Mouse (Mus musculus) CH12.LX (cell line): ENCODE results near the gene Tcte1.

Experiments used
- BHLHE40 ChIP-seq: IDR thresholded peaks from 2 replicates; pipeline ENCODE4 v1.6.1; 2011; ENCODE audit warnings: mild to moderate bottlenecking, low read depth, low read length, improper control_type of control experiment
- CTCF ChIP-seq, 2 experiments: IDR thresholded peaks in 1 of 2; conservative IDR thresholded peaks in 1 of 2; 2 replicates each; pipeline ENCODE4 v1.5.1; 2011 to 2012; ENCODE audit warnings: low read depth in 2 of 2, low read length in 2 of 2, improper control_type of control experiment in 1 of 2, inconsistent platforms in 1 of 2, mild to moderate bottlenecking in 1 of 2, moderate library complexity in 1 of 2
- EP300 ChIP-seq: IDR thresholded peaks from 2 replicates; pipeline ENCODE4 v1.6.1; 2011; ENCODE audit warnings: low read length, improper control_type of control experiment
- HCFC1 ChIP-seq: IDR thresholded peaks from 2 replicates; pipeline ENCODE4 v1.6.1; 2012; ENCODE audit warnings: low read depth, mild to moderate bottlenecking, inconsistent platforms, low read length, improper control_type of control experiment
- MAZ ChIP-seq: IDR thresholded peaks from 2 replicates; pipeline ENCODE4 v1.6.1; 2012; ENCODE audit warnings: low read depth, mild to moderate bottlenecking, inconsistent platforms, low read length, improper control_type of control experiment, moderate library complexity
- MEF2A ChIP-seq: IDR thresholded peaks from 2 replicates; pipeline ENCODE4 v1.6.1; 2014; ENCODE audit warnings: low read depth, mild to moderate bottlenecking, inconsistent platforms, low read length, improper control_type of control experiment, borderline replicate concordance
- NRF1 ChIP-seq: IDR thresholded peaks from 2 replicates; pipeline ENCODE4 v1.6.1; 2014; ENCODE audit warnings: low read depth, mild to moderate bottlenecking, inconsistent platforms, low read length, improper control_type of control experiment, moderate library complexity
- POLR2A ChIP-seq: IDR thresholded peaks from 2 replicates; pipeline ENCODE4 v1.6.1; 2011; ENCODE audit warnings: low read depth, mild to moderate bottlenecking, improper control_type of control experiment, low read length
- POLR2AphosphoS2 ChIP-seq: IDR thresholded peaks from 2 replicates; pipeline ENCODE4 v1.6.1; 2011; ENCODE audit warnings: low read depth, low read length, improper control_type of control experiment
- UBTF ChIP-seq: IDR thresholded peaks from 2 replicates; pipeline ENCODE4 v1.6.1; 2012; ENCODE audit warnings: low read depth, mild to moderate bottlenecking, inconsistent platforms, low read length, improper control_type of control experiment, moderate library complexity
- USF1 ChIP-seq: IDR thresholded peaks from 2 replicates; pipeline ENCODE4 v1.6.1; 2014; ENCODE audit warnings: low read depth, mild to moderate bottlenecking, inconsistent platforms, low read length, improper control_type of control experiment
- ZC3H11A ChIP-seq: IDR thresholded peaks from 2 replicates; pipeline ENCODE4 v1.6.1; 2012; ENCODE audit warnings: low read depth, mild to moderate bottlenecking, inconsistent platforms, low read length, improper control_type of control experiment

GRCm38 (mm10) chr17:45545278-45545961 is 22.2 kb downstream of the Tcte1 start:
- TF ChIP-seq POLR2A (no peak), CTCF (conservative IDR thresholded peaks at IDR 0.05 in 1 of 2, IDR thresholded peaks at IDR 0.05 in 1 of 2; ENCODE audit: low read depth in 2 of 2, low read length in 2 of 2) (no peak), MAZ (no peak), EP300 (no peak), UBTF (no peak), USF1 (no peak), POLR2AphosphoS2 (no peak), BHLHE40 (no peak), MEF2A (no peak), NRF1 (no peak), HCFC1 (no peak), ZC3H11A (no peak)
